Mouse (Mus musculus) forelimb bud, embryonic 11.5 days (tissue): ENCODE measurements around the gene Tent5b.

Experiments
- DNase-seq: peaks from one replicate; pipeline ENCODE4 v3.0.0-alpha.2; 2012; ENCODE audit warnings: low read depth, low spot score

Tent5b gene

GRCm38 (mm10) chr4:133471135-133471821 is 8.7 kb upstream of the Tent5b start:
- DNase-seq = no peak

- no peak for DNase-seq
These were observed 6.1 kb upstream of the Tent5b start for GRCm38 (mm10) chr4:133473833-133474232.

GRCm38 (mm10) chr4:133480185-133480537 is 229 bp downstream of the Tent5b start:
- DNase-seq = no peak

- no peak for DNase-seq
These were observed 822 bp downstream of the Tent5b start for GRCm38 (mm10) chr4:133480754-133481153.

- DNase-seq = no peak
These were observed 1.6 kb downstream of the Tent5b start for GRCm38 (mm10) chr4:133481488-133481887.

GRCm38 (mm10) chr4:133482479-133482878 is 2.5 kb downstream of the Tent5b start:
- DNase-seq = no peak

GRCm38 (mm10) chr4:133484266-133485025 is 4.5 kb downstream of the Tent5b start:
- DNase-seq = no peak

GRCm38 (mm10) chr4:133485691-133486425 is 5.9 kb downstream of the Tent5b start:
- no peak for DNase-seq

GRCm38 (mm10) chr4:133486673-133487357 is 6.9 kb downstream of the Tent5b start:
- no peak for DNase-seq

- no peak for DNase-seq
These were observed 8.9 kb downstream of the Tent5b start for GRCm38 (mm10) chr4:133488619-133489392.

GRCm38 (mm10) chr4:133489489-133490245 is 9.7 kb downstream of the Tent5b start:
- DNase-seq = no peak

- DNase-seq = no peak
These were observed 11.9 kb downstream of the Tent5b start for GRCm38 (mm10) chr4:133491800-133492199.

- DNase-seq = no peak
These were observed 14.0 kb downstream of the Tent5b start for GRCm38 (mm10) chr4:133493895-133494294.

- peak; percentile 84 for DNase-seq
These were observed 14.5 kb downstream of the Tent5b start for GRCm38 (mm10) chr4:133494432-133494831.

GRCm38 (mm10) chr4:133494867-133495266 is 14.9 kb downstream of the Tent5b start:
- DNase-seq = no peak

GRCm38 (mm10) chr4:133495711-133496110 is 15.8 kb downstream of the Tent5b start:
- no peak for DNase-seq

GRCm38 (mm10) chr4:133496738-133497445 is 17.0 kb downstream of the Tent5b start:
- DNase-seq = no peak

GRCm38 (mm10) chr4:133497461-133498159 is 17.7 kb downstream of the Tent5b start:
- no peak for DNase-seq

GRCm38 (mm10) chr4:133498160-133498724 is 18.3 kb downstream of the Tent5b start, which contains the start of gene Trnp1:
TSS of gene Trnp1 (minus strand) at chr4:133498550.
- peak; percentile 76 for DNase-seq
